Mouse (Mus musculus) kidney, postnatal 0 days (tissue): Measurements from ENCODE around the gene Ubc. TPM values are rescaled to one million over a fixed set of nuclear protein-coding genes. Genes with fewer than 3 reads are reported as not detected.

Experiments
- ATAC-seq: fragments of 200-750 bp; cut with Nextera tagmentation; replicated peaks from 2 replicates; pipeline ENCODE4 v1.8.0; 2017; ENCODE audit warnings: low read depth, moderate number of reproducible peaks, moderate TSS enrichment, moderate library complexity; ENCODE audit not compliant: low FRiP score
- DNase-seq: peaks from one replicate; pipeline ENCODE4 v3.0.0-alpha.2; 2016; ENCODE audit warnings: low spot score
- H3K27ac ChIP-seq: fragments of 300-500 bp; sonication (generic); 2 replicates; pipeline ENCODE4 v1.5.1; 2014; ENCODE audit warnings: mild to moderate bottlenecking
- H3K27me3 ChIP-seq: fragments of 300-500 bp; sonication (generic); 2 replicates; pipeline ENCODE4 v1.6.1; 2014; ENCODE audit warnings: low read length, mixed read lengths; ENCODE audit not compliant: insufficient read depth
- H3K36me3 ChIP-seq: fragments of 300-500 bp; sonication (generic); 2 replicates; pipeline ENCODE4 v1.6.1; 2014; ENCODE audit warnings: low read length, mixed read lengths; ENCODE audit not compliant: insufficient read depth
- H3K4me1 ChIP-seq: fragments of 300-500 bp; sonication (generic); replicated peaks from 2 replicates; pipeline ENCODE4 v1.6.1; 2014; ENCODE audit warnings: antibody characterized with exemption, low read length, mixed read lengths; ENCODE audit not compliant: insufficient read depth
- H3K4me2 ChIP-seq: fragments of 300-500 bp; sonication (generic); 2 replicates; pipeline ENCODE4 v1.6.1; 2014; ENCODE audit warnings: mild to moderate bottlenecking, low read length, moderate library complexity, mixed read lengths
- H3K4me3 ChIP-seq: fragments of 300-500 bp; sonication (generic); replicated peaks from 2 replicates; pipeline ENCODE4 v1.5.1; 2014; ENCODE audit warnings: low read depth, low read length
- H3K9ac ChIP-seq: fragments of 300-500 bp; sonication (generic); 2 replicates; pipeline ENCODE4 v1.6.1; 2014; ENCODE audit warnings: low read depth, low read length
- H3K9me3 ChIP-seq: fragments of 300-500 bp; sonication (generic); replicated peaks from 2 replicates; pipeline ENCODE4 v1.6.1; 2016; ENCODE audit warnings: low read length, inconsistent platforms, mixed read lengths
- CTCF ChIP-seq: IDR thresholded peaks from 2 replicates; pipeline ENCODE4 v1.5.1; 2016; ENCODE audit warnings: antibody characterized with exemption, low read depth, mild to moderate bottlenecking, moderate library complexity
- WGBS: fragments of 180-500 bp; shearing (Covaris S2); extraction: QIAGEN DNeasy Blood & Tissue Kit; methylation state at CpG from one replicate; pipeline ENCODE4 v1.1.7; 2014; 5-methylcytosine and 5-hydroxymethylcytosine counted together
- polyA plus RNA-seq: library from polyadenylated mRNA; unstranded; fragments of >200 nt; fragmentation: Nextera tagmentation; extraction: Ambion mirVana; gene quantifications from 2 replicates; pipeline ENCODE4 v1.2.1, GENCODE M21; 2015

Gene Ubc
- polyA plus RNA-seq, 1 experiment from 2014 or later, result 702 TPM

DNA sequence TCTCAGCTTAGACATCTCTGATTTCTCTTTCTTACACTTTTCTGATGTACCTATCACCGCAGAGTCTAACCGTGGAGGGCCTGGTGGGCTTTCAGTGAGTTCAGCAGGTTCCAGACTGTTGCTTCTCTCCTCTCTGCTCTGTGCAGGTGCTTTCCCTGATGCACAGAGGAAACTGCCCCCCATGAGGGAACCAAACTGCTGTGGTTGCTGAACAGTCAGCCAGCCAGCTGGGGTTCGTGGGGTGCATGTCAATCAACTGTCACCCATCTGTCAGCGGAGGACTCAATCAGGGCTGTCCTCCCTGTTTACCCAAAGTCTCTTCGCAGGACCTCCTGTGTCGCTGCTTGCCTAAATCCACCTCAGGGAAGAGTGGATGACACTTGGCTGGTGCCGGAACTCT is 12.8 kb downstream of the Ubc start:
- Histone ChIP-seq H3K9me3 (no peaks in the 10 kb centered on the region), H3K27ac (no peak overlapping the region), H3K36me3 (no peaks in the 10 kb centered on the region), H3K9ac (no peak overlapping the region), H3K4me3 (no peak overlapping the region), H3K27me3 (no peaks in the 10 kb centered on the region), H3K4me1 (no peaks in the 10 kb centered on the region), H3K4me2 (no peak overlapping the region)
- DNase-seq (no peak), ATAC-seq (no peak)
- 75% methylated on average over 7 of the region's 7 CpGs for WGBS
- TF ChIP-seq CTCF, result no peak

DNA sequence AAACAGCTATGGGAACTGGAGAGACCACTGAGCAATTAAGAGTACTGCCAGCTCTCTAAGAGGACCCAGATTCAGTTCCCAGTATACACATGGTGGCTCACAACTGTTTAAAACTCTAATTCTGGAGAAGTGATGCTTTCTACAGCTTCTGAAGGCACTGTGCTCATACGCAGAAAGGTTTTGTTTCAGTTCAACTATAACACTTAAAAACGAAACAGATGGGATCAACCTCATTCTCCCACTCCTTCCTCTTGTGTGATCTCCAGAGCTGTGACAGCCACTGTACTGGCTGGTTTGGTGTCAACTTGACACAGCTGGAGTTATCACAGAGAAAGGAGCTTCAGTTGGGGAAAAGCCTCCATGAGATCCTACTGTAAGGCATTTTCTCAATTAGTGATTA is 14.1 kb downstream of the Ubc start:
- Histone ChIP-seq H3K4me1 (no peaks in the 10 kb centered on the region), H3K27me3 (no peaks in the 10 kb centered on the region), H3K27ac (no peak overlapping the region), H3K9ac (no peak overlapping the region), H3K9me3 (no peaks in the 10 kb centered on the region), H3K36me3 (no peaks in the 10 kb centered on the region), H3K4me2 (no peak overlapping the region), H3K4me3 (no peak overlapping the region)
- WGBS, result 90% methylated on average over 2 of the region's 2 CpGs
- TF ChIP-seq CTCF, result no peak
- no peak for DNase-seq
- no peak for ATAC-seq

- Histone ChIP-seq H3K4me1 (no peaks in the 10 kb centered on the region), H3K4me2 (no peak overlapping the region), H3K9ac (no peak overlapping the region), H3K27me3 (no peaks in the 10 kb centered on the region), H3K36me3 (no peaks in the 10 kb centered on the region), H3K4me3 (no peak overlapping the region), H3K9me3 (no peaks in the 10 kb centered on the region), H3K27ac (no peak overlapping the region)
- WGBS, result 76% methylated on average over 4 of the region's 4 CpGs
- no peak for DNase-seq
- no peak for TF ChIP-seq CTCF
- no peak for ATAC-seq
Observed at GRCm38 (mm10) chr5:125372027-125372426, 18.0 kb downstream of the Ubc start.

- no peaks in the 10 kb centered on the region for H3K36me3 ChIP-seq
- no peak overlapping the region for H3K27ac ChIP-seq
- DNase-seq, result no peak
- no peaks in the 10 kb centered on the region for H3K9me3 ChIP-seq
- H3K9ac ChIP-seq, result no peak overlapping the region
- ATAC-seq, result no peak
- no peak overlapping the region for H3K4me3 ChIP-seq
- WGBS, result 74% methylated on average over 7 of the region's 7 CpGs
- H3K4me1 ChIP-seq, result no peaks in the 10 kb centered on the region
- no peaks in the 10 kb centered on the region for H3K27me3 ChIP-seq
- TF ChIP-seq CTCF, result peak; percentile 28; the same call in 1 of the 2 replicates
- no peak overlapping the region for H3K4me2 ChIP-seq
Observed at GRCm38 (mm10) chr5:125370950-125371693, 18.9 kb downstream of the Ubc start.

DNA sequence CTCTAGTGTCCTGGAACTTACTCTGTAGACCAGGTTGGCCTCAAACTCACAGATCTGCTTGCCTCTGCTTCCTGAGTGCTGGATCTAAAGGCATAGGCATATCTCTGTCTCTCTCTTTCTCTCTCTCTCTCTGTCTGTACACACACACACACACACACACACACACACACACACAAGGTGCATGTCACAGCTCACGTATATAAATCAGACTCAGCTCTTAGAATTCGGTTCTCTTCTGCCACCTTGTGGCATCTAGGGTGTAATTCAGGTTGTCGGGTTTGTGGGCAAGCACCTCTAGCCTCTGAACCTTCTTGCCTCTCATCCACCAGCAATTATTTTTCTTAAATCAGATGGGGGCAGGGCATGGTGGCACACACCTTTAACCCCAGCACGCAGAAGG is 21.4 kb downstream of the Ubc start:
- no peaks in the 10 kb centered on the region for H3K36me3 ChIP-seq
- peak; percentile 84 for DNase-seq
- no peaks in the 10 kb centered on the region for H3K9me3 ChIP-seq
- 2% methylated on average over 4 of the region's 4 CpGs for WGBS
- no peak overlapping the region for H3K9ac ChIP-seq
- no peak overlapping the region for H3K4me2 ChIP-seq
- peak; percentile 27; the same call in 1 of the 2 replicates for ATAC-seq
- H3K27me3 ChIP-seq, result no peaks in the 10 kb centered on the region
- peak; percentile 88 for TF ChIP-seq CTCF
- no peaks in the 10 kb centered on the region for H3K4me1 ChIP-seq
- H3K27ac ChIP-seq, result no peak overlapping the region
- H3K4me3 ChIP-seq, result no peak overlapping the region

GRCm38 (mm10) chr5:125368156-125368555 is 21.8 kb downstream of the Ubc start:
- no peaks in the 10 kb centered on the region for H3K9me3 ChIP-seq
- DNase-seq (no peak), ATAC-seq (no peak)
- H3K27ac ChIP-seq, result no peak overlapping the region
- H3K27me3 ChIP-seq, result no peaks in the 10 kb centered on the region
- no peaks in the 10 kb centered on the region for H3K4me1 ChIP-seq
- no peak for TF ChIP-seq CTCF
- no peaks in the 10 kb centered on the region for H3K36me3 ChIP-seq
- WGBS, result 74% methylated on average over 5 of the region's 5 CpGs
- H3K4me2 ChIP-seq, result no peak overlapping the region
- no peak overlapping the region for H3K9ac ChIP-seq
- H3K4me3 ChIP-seq, result no peak overlapping the region
